Mouse (Mus musculus) T-helper 2 cell (primary cell): ENCODE measurements at regions not wholly inside any gene's neighbourhood (a gene's known extent, or its start where the extent isn't known, plus 50 kb on each side); places are given as distances from the start of the nearest gene placed in this dataset.
"Not testable (repeated sequence)": the region's sequence is repeated elsewhere in the genome, so short reads cannot be mapped to it uniquely, and the experiment has no call there.

ENCODE experiments used
- in situ Hi-C: fragments of 300-600 bp; cut with MboI, MseI; formaldehyde crosslinking; loops from one replicate; pipeline ENCODE4 v1.15.1; 2025; ENCODE audit warnings: high pct_unique_total_duplicates

DNA sequence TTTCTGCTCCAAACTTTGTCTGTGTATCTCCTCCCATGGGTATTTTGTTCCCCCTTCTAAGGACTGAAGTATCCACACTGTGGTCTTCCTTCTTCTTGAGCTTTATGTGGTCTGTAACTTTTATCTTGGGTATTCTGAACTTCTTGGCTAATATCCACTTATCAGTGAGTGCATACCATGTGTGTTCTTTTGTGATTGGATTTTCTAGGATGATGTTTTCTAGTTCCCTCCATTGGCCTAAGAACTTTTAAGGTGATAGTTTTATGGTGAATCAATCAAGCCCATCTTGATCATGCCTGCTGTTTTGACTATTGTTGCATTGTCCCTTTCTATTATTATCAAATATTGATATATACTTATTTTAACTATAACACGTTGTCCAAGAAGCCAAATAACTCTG is 779.4 kb upstream of the Tpm3-rs7 start:
- in situ Hi-C loops: not testable (repeated sequence)

GRCm38 (mm10) chr14:112535914-112536313 is 778.5 kb upstream of the Tpm3-rs7 start:
- in situ Hi-C loops: no loop called here

GRCm38 (mm10) chr14:112542261-112542660 is 772.1 kb upstream of the Tpm3-rs7 start:
- in situ Hi-C loops: no loop called here

- in situ Hi-C loops: no loop called here
Measured at GRCm38 (mm10) chr14:112548798-112549197, 765.6 kb upstream of the Tpm3-rs7 start.

DNA sequence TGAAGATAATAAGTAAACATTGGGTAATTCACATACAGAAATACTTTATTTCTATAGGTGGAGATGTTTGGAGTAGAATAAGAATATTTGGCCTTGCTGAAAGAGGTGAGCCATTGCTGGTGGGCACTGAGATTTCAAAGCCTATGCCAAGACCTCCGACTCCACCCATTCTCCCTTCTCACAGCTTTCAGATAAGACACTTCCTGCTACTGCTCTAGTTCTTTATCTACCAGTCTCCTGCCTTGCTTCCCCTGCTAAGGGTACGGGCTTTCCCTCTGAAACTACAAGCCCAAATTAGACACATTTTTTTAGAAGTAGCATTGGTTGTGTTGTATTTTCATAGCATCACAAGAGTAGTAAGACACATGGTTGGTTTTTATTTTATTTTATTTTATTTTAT is 752.2 kb upstream of the Tpm3-rs7 start:
- in situ Hi-C loops: no loop called here

DNA sequence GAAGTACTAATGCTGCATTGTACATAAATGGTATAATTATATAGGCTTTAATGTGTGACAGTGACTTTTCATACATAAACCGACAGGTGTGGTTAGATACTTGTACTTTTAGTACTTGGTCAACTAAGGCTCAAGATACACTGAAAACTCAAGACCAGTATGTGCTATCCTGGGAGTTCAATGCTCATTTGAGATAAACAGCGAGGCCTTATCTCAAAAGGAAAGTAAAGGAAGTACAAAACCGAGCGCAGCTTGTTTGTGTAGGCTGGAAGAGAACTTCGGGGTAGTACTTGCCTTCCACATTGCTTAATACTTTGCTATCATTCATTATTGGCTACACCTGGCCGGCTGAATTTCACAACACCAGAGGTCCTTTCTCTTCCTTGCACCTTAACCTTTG is 719.7 kb upstream of the Tpm3-rs7 start:
- in situ Hi-C loops: no loop called here

GRCm38 (mm10) chr14:112620701-112621100 is 693.7 kb upstream of the Tpm3-rs7 start:
- in situ Hi-C loops: no loop called here

DNA sequence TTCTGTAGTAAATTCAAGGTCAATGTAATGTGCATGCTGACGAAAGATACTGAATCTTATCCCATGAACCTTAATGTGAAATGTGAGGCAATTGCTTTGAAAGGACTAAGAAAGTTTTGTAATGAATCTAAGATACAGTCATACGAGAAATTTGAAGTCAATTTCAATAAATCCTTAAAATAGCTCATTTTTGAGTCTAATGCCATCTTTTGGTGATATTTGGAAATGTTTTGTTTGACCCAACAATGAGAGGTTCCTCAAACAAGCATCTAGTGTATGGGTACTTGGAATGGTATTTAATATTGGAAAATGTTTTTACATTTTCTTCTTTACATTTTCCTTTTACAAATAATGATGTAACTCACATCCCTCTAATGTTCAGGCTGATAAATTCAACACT is 656.8 kb upstream of the Tpm3-rs7 start:
- in situ Hi-C loops: loop anchor here (25.0 kb wide), 1 partner anchor 1895 kb away; the partner anchor contains the start of gene Slitrk6

DNA sequence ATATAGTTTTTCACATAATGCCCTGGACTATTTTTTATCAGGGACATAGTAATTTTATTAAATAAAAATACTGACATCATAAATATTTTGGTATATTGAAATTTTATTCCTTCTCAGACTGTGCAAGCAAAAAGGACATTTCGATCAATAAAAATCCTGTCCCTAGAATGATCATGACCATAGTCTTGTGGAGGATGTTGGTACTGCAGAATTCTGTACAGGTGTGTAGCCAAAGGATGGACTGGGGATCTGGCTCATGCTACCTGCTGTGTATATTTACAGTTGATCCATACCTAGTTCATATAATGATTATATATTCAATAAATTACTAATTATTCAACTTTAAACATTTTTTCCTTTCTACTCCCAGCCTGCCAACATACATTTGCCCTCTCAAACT is 654.6 kb upstream of the Tpm3-rs7 start:
- in situ Hi-C loops: loop anchor here (25.0 kb wide), 1 partner anchor 1898 kb away; the partner anchor contains the start of gene Slitrk6

GRCm38 (mm10) chr14:112680684-112681083 is 633.7 kb upstream of the Tpm3-rs7 start:
- in situ Hi-C loops: no loop called here

DNA sequence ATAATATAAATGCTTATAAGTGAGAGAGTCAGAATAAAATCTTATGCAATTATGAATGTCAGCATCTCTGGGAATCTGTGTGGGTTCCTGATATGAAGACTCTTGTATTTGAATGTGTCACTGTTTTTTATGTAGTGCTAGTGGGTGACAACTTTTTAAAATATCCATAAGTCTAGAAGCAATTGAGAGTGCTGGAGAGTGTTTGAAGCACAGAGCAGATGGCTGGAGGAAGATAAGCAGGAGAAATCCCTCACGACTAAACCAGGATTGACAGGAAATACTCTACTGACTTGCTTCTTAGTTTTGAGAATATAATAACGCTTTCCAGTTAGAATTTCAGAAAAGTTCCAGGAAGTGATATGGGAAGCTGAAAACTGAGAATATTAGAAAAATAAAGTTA is 628.4 kb upstream of the Tpm3-rs7 start:
- in situ Hi-C loops: no loop called here

DNA sequence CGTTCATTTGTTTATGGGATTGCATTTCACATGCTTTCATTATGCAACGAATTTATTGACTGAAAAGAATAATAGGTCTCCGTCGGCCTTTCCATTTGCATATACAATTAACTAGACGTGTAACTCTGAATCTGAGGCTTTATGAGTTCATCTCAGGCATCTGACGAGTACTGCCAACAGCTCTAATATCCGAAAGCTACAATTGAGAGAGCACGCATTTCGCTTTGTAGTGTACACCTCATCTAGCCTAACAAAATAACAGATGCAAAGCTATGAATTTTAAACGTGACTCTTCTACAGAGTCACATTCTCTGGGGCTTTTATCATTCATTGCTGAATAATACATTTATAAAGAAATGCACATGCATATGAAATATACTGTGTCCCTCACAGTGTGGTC is 594.9 kb upstream of the Tpm3-rs7 start:
- in situ Hi-C loops: loop anchor here (5.0 kb wide), 1 partner anchor 38 kb away; no protein-coding TSS in a partner anchor
